Mouse (Mus musculus): ENCODE results near the gene Gm281.

Gm281 gene

DNA sequence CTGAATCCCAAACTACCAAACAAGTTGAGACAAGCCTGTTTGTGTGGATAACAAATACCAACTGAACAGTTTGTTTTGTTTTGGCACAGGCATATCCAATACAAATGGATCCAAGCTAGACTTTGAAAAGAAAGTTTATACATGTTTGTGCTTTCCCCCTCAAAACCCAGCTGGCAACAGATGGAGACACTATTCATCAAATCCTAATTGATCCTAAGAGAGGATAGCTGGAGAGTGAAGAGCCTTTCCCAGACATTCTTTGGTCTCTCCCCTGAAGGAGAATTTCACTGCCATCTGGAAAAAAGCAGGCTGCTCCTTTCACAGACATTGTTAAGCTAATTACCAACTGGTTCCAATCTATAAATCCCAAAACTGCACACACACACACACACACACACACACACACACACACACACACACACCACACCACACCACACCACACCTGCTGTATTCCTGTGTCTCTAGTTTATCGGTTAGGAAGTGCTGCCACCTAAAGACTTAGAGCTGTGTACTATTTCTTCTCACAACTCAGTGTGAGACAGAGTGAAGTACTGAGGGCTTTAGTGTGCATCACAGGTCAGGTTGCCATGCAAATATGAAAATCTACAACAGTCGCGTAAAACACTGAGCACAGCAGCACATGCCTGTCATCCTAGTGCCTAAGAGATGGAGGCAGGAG lies 101.3 kb downstream of the Gm281 start:
- DNase-seq = no peak

GRCm38 (mm10) chr14:13790446-13790845 lies 123.8 kb downstream of the Gm281 start:
- no peak for DNase-seq

- DNase-seq = no peak
These were observed 124.3 kb downstream of the Gm281 start for GRCm38 (mm10) chr14:13790001-13790400.

GRCm38 (mm10) chr14:13782970-13783369 lies 131.3 kb downstream of the Gm281 start:
- DNase-seq = no peak

- DNase-seq = no peak
These were observed 135.9 kb downstream of the Gm281 start for GRCm38 (mm10) chr14:13778383-13778782.

GRCm38 (mm10) chr14:13771163-13771562 lies 143.1 kb downstream of the Gm281 start:
- no peak for DNase-seq

- no peak for DNase-seq
These were observed 143.6 kb downstream of the Gm281 start for GRCm38 (mm10) chr14:13770686-13771085.
